Mouse (Mus musculus): Measurements from ENCODE around the gene Gm21985. TPM values are rescaled to one million over a fixed set of nuclear protein-coding genes. Genes with fewer than 3 reads are reported as not detected.
A peak's percentile ranks its signal among the peaks of the same experiment; 100 is the strongest.

The Gm21985 gene
- polyA plus RNA-seq, 1 experiment from 2014 or later, result 0.08 TPM

DNA sequence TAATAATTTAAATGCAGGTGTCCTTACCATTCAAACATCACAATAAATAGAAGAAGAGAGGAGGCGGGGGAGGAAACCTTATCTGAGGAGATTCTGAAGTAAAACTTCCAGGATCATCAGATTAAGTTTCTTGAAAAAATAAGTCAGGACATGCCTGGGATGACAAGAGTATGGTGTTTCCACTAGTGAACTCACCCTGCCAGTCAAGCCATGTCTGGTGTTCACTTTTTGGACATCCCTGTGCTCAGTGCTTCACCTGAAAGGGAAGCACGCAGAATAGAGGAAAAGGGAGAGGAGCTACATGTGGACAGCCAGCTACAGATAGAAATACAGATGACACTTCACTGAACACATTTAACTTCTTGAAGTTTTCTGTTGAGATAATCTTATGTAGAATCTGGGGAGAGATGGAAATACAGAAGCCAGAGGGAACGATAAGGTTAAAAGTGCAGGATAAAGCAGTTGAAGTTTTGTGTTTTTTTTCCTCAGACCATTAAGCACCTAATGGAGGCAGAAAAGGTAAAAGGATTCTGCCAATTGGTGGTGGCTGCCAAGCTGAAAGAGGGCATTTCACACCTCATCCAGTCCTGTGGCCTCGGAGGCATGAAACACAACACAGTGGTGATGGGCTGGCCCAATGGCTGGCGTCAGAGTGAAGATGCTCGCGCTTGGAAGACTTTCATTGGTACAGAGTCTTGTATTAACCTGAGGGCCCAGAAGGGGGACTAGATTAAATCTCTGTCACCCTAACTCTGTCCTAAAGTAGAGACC, 87.8 kb downstream of the Gm21985 start:
- Histone ChIP-seq H3K27me3 (ENCODE audit: control insufficient read depth, insufficient read depth, low read length) (no peaks in the 10 kb centered on the region), H3K27ac (replicated peaks; ENCODE audit: low read depth, low read length) (no peak overlapping the region), H3K4me1 (ENCODE audit: control insufficient read depth, insufficient read depth, low read length) (no peaks in the 10 kb centered on the region), H3K4me2 (ENCODE audit: low read depth, severe bottlenecking) (no peak overlapping the region), H3K4me3 (ENCODE audit: low read depth, low read length) (no peak overlapping the region), H3K9ac (ENCODE audit: low read length) (no peak overlapping the region), H3K36me3 (ENCODE audit: control insufficient read depth, insufficient read depth, low read length) (no peaks in the 10 kb centered on the region; the same call in none of the 2 replicates), H3K9me3 (ENCODE audit: control insufficient read depth, low read length) (no peaks in the 10 kb centered on the region)
- ATAC-seq (ENCODE audit: insufficient number of reproducible peaks, low FRiP score, low TSS enrichment, low read depth) (no peak), DNase-seq (ENCODE audit: low spot score) (no peak)
- 87% methylated on average over 7 of the region's 7 CpGs for WGBS

DNA sequence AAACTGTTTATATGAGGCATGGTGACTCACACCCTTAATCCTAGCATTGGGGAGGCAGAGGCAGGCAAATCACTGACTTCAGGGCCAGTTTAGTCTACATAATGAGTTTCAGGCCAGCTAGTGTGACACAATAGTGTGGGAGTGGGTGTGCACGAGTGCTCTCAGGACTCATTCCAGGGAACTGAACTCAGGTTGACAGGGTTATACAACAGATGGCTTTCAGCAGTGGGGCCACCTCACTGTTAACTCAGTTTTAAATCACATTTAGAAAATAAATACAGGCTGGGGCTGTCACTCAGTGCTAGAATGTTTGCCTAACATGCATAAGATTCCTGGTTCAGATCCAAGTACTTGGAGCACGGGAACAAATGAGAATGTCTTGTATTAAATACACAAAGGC, 93.5 kb downstream of the Gm21985 start:
- Histone ChIP-seq H3K36me3 (ENCODE audit: control insufficient read depth, insufficient read depth, low read length) (peaks cover 3% of the 10 kb centered on the region; the same call in 1 of the 2 replicates), H3K4me2 (ENCODE audit: low read depth, severe bottlenecking) (no peak overlapping the region), H3K27me3 (ENCODE audit: control insufficient read depth, insufficient read depth, low read length) (no peaks in the 10 kb centered on the region), H3K4me3 (ENCODE audit: low read depth, low read length) (no peak overlapping the region), H3K9me3 (ENCODE audit: control insufficient read depth, low read length) (no peaks in the 10 kb centered on the region), H3K4me1 (ENCODE audit: control insufficient read depth, insufficient read depth, low read length) (no peaks in the 10 kb centered on the region), H3K27ac (replicated peaks; ENCODE audit: low read depth, low read length) (no peak overlapping the region), H3K9ac (ENCODE audit: low read length) (no peak overlapping the region)
- 82% methylated on average over 2 of the region's 2 CpGs for WGBS
- ATAC-seq (ENCODE audit: insufficient number of reproducible peaks, low FRiP score, low TSS enrichment, low read depth) (no peak), DNase-seq (ENCODE audit: low spot score) (no peak)

DNA sequence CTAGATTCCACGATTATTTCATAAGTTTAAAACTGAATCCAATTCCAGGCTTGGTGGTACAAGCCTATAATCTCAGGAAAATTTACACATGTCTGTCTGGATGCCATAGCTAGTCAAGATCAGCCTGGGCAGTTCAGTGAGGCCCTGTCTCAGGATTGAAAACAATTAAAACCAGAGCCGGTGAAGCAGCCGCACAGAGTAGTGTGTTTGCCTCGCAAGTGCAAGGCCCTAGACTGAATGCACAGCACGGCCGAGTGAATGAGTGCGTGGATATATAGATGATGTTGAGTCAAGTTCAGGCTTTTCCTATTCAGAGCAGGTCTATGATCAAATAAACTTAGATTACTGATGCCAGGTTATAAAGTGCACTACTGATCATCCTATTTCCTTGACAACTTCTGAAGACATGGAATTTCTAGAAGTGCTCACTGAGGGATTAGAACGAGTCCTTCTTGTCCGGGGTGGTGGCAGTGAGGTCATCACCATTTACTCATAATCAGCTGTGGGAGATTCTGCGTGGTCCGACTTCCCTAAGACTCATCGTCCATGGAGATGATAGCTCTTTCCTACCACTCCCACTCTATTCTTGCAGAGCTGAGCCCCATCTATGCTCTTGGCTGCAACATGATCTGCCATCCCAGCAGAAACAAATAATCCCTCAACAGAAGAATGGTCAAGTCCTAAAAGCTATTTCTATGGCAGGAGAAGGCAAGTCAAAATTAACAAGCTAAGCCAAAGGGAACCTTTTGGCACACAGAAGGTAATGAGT, 94.1 kb downstream of the Gm21985 start:
- Histone ChIP-seq H3K4me1 (ENCODE audit: control insufficient read depth, insufficient read depth, low read length) (no peaks in the 10 kb centered on the region), H3K9me3 (ENCODE audit: control insufficient read depth, low read length) (no peaks in the 10 kb centered on the region), H3K9ac (ENCODE audit: low read length) (no peak overlapping the region), H3K27me3 (ENCODE audit: control insufficient read depth, insufficient read depth, low read length) (no peaks in the 10 kb centered on the region), H3K36me3 (ENCODE audit: control insufficient read depth, insufficient read depth, low read length) (peaks cover 3% of the 10 kb centered on the region; the same call in 1 of the 2 replicates), H3K4me3 (ENCODE audit: low read depth, low read length) (no peak overlapping the region), H3K27ac (replicated peaks; ENCODE audit: low read depth, low read length) (no peak overlapping the region), H3K4me2 (ENCODE audit: low read depth, severe bottlenecking) (no peak overlapping the region)
- ATAC-seq (ENCODE audit: insufficient number of reproducible peaks, low FRiP score, low TSS enrichment, low read depth), result no peak
- 92% methylated on average over 12 of the region's 12 CpGs for WGBS
- DNase-seq (ENCODE audit: low spot score), result no peak

DNA sequence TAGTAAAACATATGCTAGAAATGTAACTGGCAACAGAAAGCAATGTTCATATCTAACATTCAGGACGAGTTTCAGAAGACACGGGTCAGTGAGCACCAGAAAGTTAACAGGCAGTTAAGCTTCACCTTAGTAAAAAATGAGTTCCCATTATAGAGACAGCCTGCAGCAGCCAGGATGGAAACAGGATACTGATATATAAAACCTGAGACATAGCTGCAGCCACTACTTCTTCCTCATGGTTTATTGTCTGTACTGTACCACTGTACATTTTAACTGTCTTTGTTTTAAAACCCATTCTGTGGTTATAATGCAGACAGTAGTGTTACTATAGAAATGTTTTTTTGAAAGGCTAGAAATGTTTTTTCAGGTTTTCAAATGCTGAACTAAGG, 94.7 kb downstream of the Gm21985 start:
- H3K4me2 ChIP-seq (ENCODE audit: low read depth, severe bottlenecking), result no peak overlapping the region
- no peak overlapping the region for H3K27ac ChIP-seq (replicated peaks; ENCODE audit: low read depth, low read length)
- no peak for ATAC-seq (ENCODE audit: insufficient number of reproducible peaks, low FRiP score, low TSS enrichment, low read depth)
- 85% methylated on average over 2 of the region's 2 CpGs for WGBS
- no peak overlapping the region for H3K4me3 ChIP-seq (ENCODE audit: low read depth, low read length)
- peaks cover 3% of the 10 kb centered on the region; the same call in 1 of the 2 replicates for H3K36me3 ChIP-seq (ENCODE audit: control insufficient read depth, insufficient read depth, low read length)
- H3K9me3 ChIP-seq (ENCODE audit: control insufficient read depth, low read length), result no peaks in the 10 kb centered on the region
- no peaks in the 10 kb centered on the region for H3K4me1 ChIP-seq (ENCODE audit: control insufficient read depth, insufficient read depth, low read length)
- no peaks in the 10 kb centered on the region for H3K27me3 ChIP-seq (ENCODE audit: control insufficient read depth, insufficient read depth, low read length)
- DNase-seq (ENCODE audit: low spot score), result no peak
- H3K9ac ChIP-seq (ENCODE audit: low read length), result no peak overlapping the region

DNA sequence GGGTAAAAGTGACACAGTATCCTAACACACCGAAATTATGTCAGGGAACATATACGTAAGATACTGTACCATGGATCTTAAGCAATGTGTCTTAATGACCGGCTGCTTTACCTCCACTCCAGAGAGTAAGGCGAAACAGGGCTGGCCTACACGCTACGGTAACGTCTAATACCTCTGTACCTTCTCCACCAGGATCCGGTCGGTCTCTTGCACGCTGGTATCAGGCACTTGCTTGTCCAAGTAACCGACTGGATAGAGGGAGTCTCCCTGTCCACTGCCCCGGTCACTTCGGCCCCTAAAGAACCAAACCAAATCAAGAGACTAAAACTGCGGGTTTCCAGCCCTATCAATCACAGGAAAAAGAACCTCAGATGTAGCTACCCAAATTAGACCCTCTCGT, 101.1 kb downstream of the Gm21985 start:
- DNase-seq (ENCODE audit: low spot score), result peak; percentile 31
- Histone ChIP-seq H3K27ac (replicated peaks; ENCODE audit: low read depth, low read length) (no peak overlapping the region), H3K4me2 (ENCODE audit: low read depth, severe bottlenecking) (peak overlapping the region; percentile 71), H3K9ac (ENCODE audit: low read length) (peak overlapping the region; percentile 45), H3K4me1 (ENCODE audit: control insufficient read depth, insufficient read depth, low read length) (no peaks in the 10 kb centered on the region), H3K36me3 (ENCODE audit: control insufficient read depth, insufficient read depth, low read length) (0 out of 2 replicates have a peak, but pooled peaks cover 3% of the 10 kb centered on the region), H3K9me3 (ENCODE audit: control insufficient read depth, low read length) (no peaks in the 10 kb centered on the region), H3K4me3 (ENCODE audit: low read depth, low read length) (peak overlapping the region; percentile 42), H3K27me3 (ENCODE audit: control insufficient read depth, insufficient read depth, low read length) (no peaks in the 10 kb centered on the region)
- no peak; the same call in 1 of the 2 replicates for ATAC-seq (ENCODE audit: insufficient number of reproducible peaks, low FRiP score, low TSS enrichment, low read depth)
- WGBS, result 20% methylated on average over 15 of the region's 15 CpGs

DNA sequence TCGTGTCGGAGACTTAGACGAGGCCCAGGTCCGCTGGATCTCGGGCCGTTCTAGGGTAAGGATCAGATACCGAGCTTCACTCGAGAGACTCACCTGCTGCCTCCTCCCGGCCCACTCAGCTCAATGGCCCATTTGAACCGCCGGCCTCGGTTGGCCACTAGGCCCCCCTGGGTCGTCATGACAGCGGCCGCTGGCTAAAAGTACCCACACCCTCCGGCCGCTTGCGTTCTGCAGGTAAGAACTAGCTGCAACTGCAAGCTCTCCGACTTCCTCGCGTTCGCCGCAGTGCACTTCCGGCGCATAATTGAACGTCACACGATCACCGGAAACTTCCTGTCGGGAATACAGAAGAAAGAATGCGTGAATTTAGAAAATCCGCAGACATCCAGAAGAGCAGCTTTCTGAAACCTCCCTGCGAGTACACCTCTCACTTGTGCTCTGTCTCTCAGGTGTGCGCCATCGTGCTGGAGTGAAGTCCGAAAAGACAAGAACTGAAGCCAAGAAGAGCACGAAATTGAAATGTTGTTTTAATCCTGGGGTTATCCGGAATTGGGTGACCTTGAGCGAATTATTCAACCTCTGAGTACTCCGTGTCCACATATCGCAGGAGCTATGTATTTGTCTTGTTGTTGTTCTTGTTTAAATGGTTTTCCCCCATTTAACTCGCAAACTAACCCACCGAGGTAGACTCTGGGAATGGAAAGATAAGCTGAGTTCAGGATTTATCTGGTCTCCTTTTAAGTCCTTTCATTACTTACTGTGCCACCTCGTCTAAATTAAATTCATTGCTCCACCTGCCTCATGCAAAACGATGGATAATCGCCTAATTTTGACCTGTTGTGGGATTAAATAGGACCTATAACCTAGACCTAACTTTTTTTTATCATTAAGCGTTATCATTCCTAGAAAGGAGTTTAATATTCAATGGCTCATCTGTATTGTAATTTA, 101.9 kb downstream of the Gm21985 start, which contains the start of gene Emc4:
Gene Emc4 (minus strand): TSS at position 302 of the 948 bp plus-strand sequence.
- H3K4me1 ChIP-seq (ENCODE audit: control insufficient read depth, insufficient read depth, low read length), result no peaks in the 10 kb centered on the region
- peak; percentile 98 for DNase-seq (ENCODE audit: low spot score)
- peak; percentile 82 for ATAC-seq (ENCODE audit: insufficient number of reproducible peaks, low FRiP score, low TSS enrichment, low read depth)
- no peaks in the 10 kb centered on the region for H3K9me3 ChIP-seq (ENCODE audit: control insufficient read depth, low read length)
- peak within 1 kb of the TSS; percentile 45 for H3K9ac ChIP-seq (ENCODE audit: low read length)
- H3K27ac ChIP-seq (replicated peaks; ENCODE audit: low read depth, low read length), result 0 out of 2 replicates have a peak within 1 kb of the TSS, but pooled peaks have one; percentile 24
- 0 out of 2 replicates have a peak, but pooled peaks cover 3% of the 10 kb centered on the region for H3K36me3 ChIP-seq (ENCODE audit: control insufficient read depth, insufficient read depth, low read length)
- peak within 1 kb of the TSS; percentile 42 for H3K4me3 ChIP-seq (ENCODE audit: low read depth, low read length)
- WGBS, result 2% methylated on average over 46 of the region's 46 CpGs
- no peaks in the 10 kb centered on the region for H3K27me3 ChIP-seq (ENCODE audit: control insufficient read depth, insufficient read depth, low read length)
- peak within 1 kb of the TSS; percentile 71 for H3K4me2 ChIP-seq (ENCODE audit: low read depth, severe bottlenecking)

DNA sequence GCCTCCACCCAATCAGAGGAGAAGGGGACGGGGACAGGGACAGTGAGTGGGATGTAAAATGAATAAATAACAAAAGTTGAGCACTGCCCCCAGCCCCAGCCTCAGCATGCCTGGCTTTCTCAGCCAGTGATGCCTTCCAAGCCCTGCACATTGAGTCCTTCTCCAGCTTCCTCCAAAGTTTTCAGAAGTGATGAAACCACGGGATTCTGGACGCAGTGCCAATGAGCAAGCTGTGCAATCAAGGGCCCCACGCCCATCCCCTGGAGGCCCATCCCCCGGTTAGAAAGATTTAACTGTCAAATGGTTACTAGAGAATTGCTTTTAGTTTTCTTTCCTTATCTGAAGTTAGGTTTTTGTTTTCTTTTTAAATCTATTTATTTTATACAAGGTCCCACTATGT, 103.8 kb downstream of the Gm21985 start:
- WGBS, result 61% methylated on average over 5 of the region's 5 CpGs
- no peak for ATAC-seq (ENCODE audit: insufficient number of reproducible peaks, low FRiP score, low TSS enrichment, low read depth)
- Histone ChIP-seq H3K27ac (replicated peaks; ENCODE audit: low read depth, low read length) (no peak overlapping the region), H3K4me2 (ENCODE audit: low read depth, severe bottlenecking) (no peak overlapping the region), H3K9ac (ENCODE audit: low read length) (no peak overlapping the region), H3K4me1 (ENCODE audit: control insufficient read depth, insufficient read depth, low read length) (no peaks in the 10 kb centered on the region), H3K9me3 (ENCODE audit: control insufficient read depth, low read length) (no peaks in the 10 kb centered on the region), H3K27me3 (ENCODE audit: control insufficient read depth, insufficient read depth, low read length) (no peaks in the 10 kb centered on the region), H3K4me3 (ENCODE audit: low read depth, low read length) (no peak overlapping the region), H3K36me3 (ENCODE audit: control insufficient read depth, insufficient read depth, low read length) (no peaks in the 10 kb centered on the region)
- no peak for DNase-seq (ENCODE audit: low spot score)

DNA sequence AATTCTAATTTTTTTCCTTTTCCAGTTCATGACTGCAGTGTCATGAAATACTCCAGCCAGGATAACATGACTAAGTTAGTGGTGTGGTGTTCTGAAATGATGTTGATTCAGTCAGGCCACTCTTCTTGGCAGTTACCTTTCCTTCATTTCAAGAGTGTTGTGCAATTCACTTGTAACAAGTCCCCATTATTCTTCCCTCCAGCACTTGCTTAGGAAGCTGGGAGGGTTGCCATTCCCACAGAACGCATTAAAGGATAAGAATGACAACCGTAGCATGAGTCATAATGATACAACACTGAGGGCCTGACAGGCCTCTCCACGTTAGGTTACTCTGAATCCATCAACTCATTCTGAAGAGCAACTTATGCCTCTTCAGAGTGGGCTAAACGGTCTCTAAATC, 107.0 kb downstream of the Gm21985 start:
- Histone ChIP-seq H3K4me1 (ENCODE audit: control insufficient read depth, insufficient read depth, low read length) (no peaks in the 10 kb centered on the region), H3K9me3 (ENCODE audit: control insufficient read depth, low read length) (no peaks in the 10 kb centered on the region), H3K36me3 (ENCODE audit: control insufficient read depth, insufficient read depth, low read length) (no peaks in the 10 kb centered on the region), H3K4me3 (ENCODE audit: low read depth, low read length) (no peak overlapping the region), H3K27ac (replicated peaks; ENCODE audit: low read depth, low read length) (no peak overlapping the region), H3K4me2 (ENCODE audit: low read depth, severe bottlenecking) (no peak overlapping the region), H3K27me3 (ENCODE audit: control insufficient read depth, insufficient read depth, low read length) (no peaks in the 10 kb centered on the region), H3K9ac (ENCODE audit: low read length) (no peak overlapping the region)
- WGBS, result 62% methylated on average over 4 of the region's 4 CpGs
- ATAC-seq (ENCODE audit: insufficient number of reproducible peaks, low FRiP score, low TSS enrichment, low read depth) (no peak), DNase-seq (ENCODE audit: low spot score) (no peak)
